Mouse (Mus musculus) erythroblast, embryonic 14.5 days (primary cell): ENCODE results near the gene Gtf3c1. TPM values are rescaled to one million over a fixed set of nuclear protein-coding genes. Genes with fewer than 3 reads are reported as not detected.

Experiments used
- H3K27me3 ChIP-seq: 2 replicates; pipeline ENCODE4 v1.6.1; 2012; ENCODE audit warnings: inconsistent platforms; ENCODE audit not compliant: control insufficient read depth
- H3K36me3 ChIP-seq: 2 replicates; pipeline ENCODE4 v1.6.1; 2012; ENCODE audit warnings: mild to moderate bottlenecking, inconsistent platforms; ENCODE audit not compliant: control insufficient read depth
- H3K4me1 ChIP-seq: 2 replicates; pipeline ENCODE4 v1.6.1; 2012; ENCODE audit warnings: inconsistent platforms; ENCODE audit not compliant: control insufficient read depth
- H3K4me3 ChIP-seq: replicated peaks from 2 replicates; pipeline ENCODE3; 2012; ENCODE audit warnings: moderate library complexity, mild to moderate bottlenecking, inconsistent platforms
- H3K9me3 ChIP-seq: 2 replicates; pipeline ENCODE4 v1.6.1; 2012; ENCODE audit warnings: low read length, inconsistent platforms, mixed read lengths; ENCODE audit not compliant: control insufficient read depth
- GATA1 ChIP-seq: IDR thresholded peaks from 2 replicates; pipeline ENCODE4 v1.6.1; 2012; ENCODE audit warnings: low read length, inconsistent platforms, mixed read lengths
- TAL1 ChIP-seq: IDR thresholded peaks from 3 replicates; pipeline ENCODE4 v1.6.1; 2012; ENCODE audit warnings: low read length, inconsistent platforms, mixed read lengths
- polyA plus RNA-seq: library from polyadenylated mRNA; stranded (reverse); fragments of >175 nt; gene quantifications from 2 replicates; pipeline ENCODE4 v1.2.3, GENCODE M21; 2012

Gtf3c1 gene
- polyA plus RNA-seq, 1 experiment = 2.8 TPM

DNA sequence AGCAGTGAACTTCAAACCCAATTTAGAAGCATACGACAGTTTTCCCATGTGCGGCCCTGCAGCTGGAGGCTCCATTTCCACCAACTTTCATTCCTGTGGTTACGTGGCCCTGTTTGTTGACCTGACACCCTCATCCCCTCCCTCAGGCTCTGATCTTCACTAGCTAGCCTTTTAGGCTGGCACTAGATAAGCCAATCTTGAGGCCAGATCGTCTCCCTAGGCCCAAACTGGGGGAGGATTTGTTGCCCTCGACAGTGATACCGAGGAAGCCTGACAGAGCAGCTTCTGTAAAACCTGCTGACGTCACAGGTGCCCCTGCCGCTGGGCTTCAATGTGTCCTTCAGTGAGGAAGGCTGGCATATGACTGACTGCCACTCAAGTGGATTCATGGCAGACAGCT is 36.2 kb downstream of the Gtf3c1 start:
- no peak for TF ChIP-seq TAL1
- TF ChIP-seq GATA1 = no peak
- Histone ChIP-seq H3K9me3 (no peaks in the 10 kb centered on the region), H3K36me3 (peaks cover 98% of the 10 kb centered on the region), H3K27me3 (no peaks in the 10 kb centered on the region), H3K4me1 (peaks cover 16% of the 10 kb centered on the region), H3K4me3 (no peak overlapping the region)

GRCm38 (mm10) chr7:125670865-125671264 is 36.7 kb downstream of the Gtf3c1 start:
- TF ChIP-seq GATA1 = no peak
- no peak for TF ChIP-seq TAL1
- no peaks in the 10 kb centered on the region for H3K27me3 ChIP-seq
- H3K9me3 ChIP-seq = no peaks in the 10 kb centered on the region
- peaks cover 98% of the 10 kb centered on the region for H3K36me3 ChIP-seq
- peaks cover 16% of the 10 kb centered on the region for H3K4me1 ChIP-seq
- H3K4me3 ChIP-seq = no peak overlapping the region

DNA sequence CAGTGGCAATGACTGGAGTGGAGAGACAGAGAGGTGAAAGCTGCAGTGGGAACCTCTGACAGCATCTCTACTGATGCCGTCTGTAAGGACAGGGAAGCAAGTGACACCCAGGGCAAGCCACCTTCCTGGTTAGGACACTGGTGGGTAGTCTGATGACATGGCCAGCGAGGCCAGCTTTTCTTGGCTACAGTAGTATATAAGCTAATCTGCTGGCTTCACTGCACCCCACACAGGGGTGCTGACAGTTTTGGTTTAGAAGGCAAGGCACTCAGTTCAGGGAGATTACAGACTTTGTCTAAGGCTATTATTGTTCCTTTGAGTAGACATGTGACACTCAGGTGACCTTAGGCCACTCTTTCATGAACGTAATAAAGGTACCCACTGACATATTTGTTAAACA is 43.9 kb downstream of the Gtf3c1 start:
- H3K27me3 ChIP-seq = no peaks in the 10 kb centered on the region
- H3K4me1 ChIP-seq = no peaks in the 10 kb centered on the region
- TF ChIP-seq TAL1 = no peak
- TF ChIP-seq GATA1 = no peak
- H3K9me3 ChIP-seq = no peaks in the 10 kb centered on the region
- no peak overlapping the region for H3K4me3 ChIP-seq
- H3K36me3 ChIP-seq = peaks cover 93% of the 10 kb centered on the region

GRCm38 (mm10) chr7:125657511-125657910 is 50.1 kb downstream of the Gtf3c1 start:
- Histone ChIP-seq H3K4me3 (no peak overlapping the region), H3K36me3 (peaks cover 90% of the 10 kb centered on the region), H3K9me3 (no peaks in the 10 kb centered on the region), H3K27me3 (no peaks in the 10 kb centered on the region), H3K4me1 (no peaks in the 10 kb centered on the region)
- no peak for TF ChIP-seq TAL1
- TF ChIP-seq GATA1 = no peak

GRCm38 (mm10) chr7:125649013-125649412 is 58.6 kb downstream of the Gtf3c1 start:
- peaks cover 93% of the 10 kb centered on the region for H3K36me3 ChIP-seq
- H3K27me3 ChIP-seq = no peaks in the 10 kb centered on the region
- no peaks in the 10 kb centered on the region for H3K9me3 ChIP-seq
- TF ChIP-seq TAL1 (no peak), GATA1 (no peak)
- no peak overlapping the region for H3K4me3 ChIP-seq
- H3K4me1 ChIP-seq = no peaks in the 10 kb centered on the region

DNA sequence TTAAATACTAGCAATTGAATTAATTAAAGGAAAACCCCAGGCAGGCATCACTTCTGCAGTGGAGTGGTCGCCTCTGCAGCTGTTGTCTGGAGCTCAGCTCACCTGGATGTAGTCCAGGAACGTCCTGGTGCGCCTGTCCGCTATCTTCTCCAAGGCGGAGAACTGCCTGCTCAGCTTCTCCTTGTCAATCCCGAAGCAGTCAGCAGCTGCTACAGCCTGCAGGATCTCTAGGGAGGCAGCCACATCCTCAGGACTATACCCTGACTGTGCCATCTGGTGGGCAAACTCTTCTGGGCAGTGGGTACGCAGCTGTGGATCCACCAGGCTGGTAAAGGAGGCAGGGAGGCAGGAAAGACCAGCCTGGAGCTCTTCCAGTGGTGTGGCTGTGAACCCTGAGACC is 62.2 kb downstream of the Gtf3c1 start:
- H3K4me3 ChIP-seq = no peak overlapping the region
- H3K36me3 ChIP-seq = peaks cover 100% of the 10 kb centered on the region
- H3K27me3 ChIP-seq = no peaks in the 10 kb centered on the region
- TF ChIP-seq TAL1 (no peak), GATA1 (no peak)
- no peaks in the 10 kb centered on the region for H3K4me1 ChIP-seq
- no peaks in the 10 kb centered on the region for H3K9me3 ChIP-seq

GRCm38 (mm10) chr7:125643880-125644279 is 63.7 kb downstream of the Gtf3c1 start:
- H3K9me3 ChIP-seq = no peaks in the 10 kb centered on the region
- no peaks in the 10 kb centered on the region for H3K27me3 ChIP-seq
- no peaks in the 10 kb centered on the region for H3K4me1 ChIP-seq
- TF ChIP-seq GATA1 (no peak), TAL1 (no peak)
- peaks cover 96% of the 10 kb centered on the region for H3K36me3 ChIP-seq
- H3K4me3 ChIP-seq = no peak overlapping the region

DNA sequence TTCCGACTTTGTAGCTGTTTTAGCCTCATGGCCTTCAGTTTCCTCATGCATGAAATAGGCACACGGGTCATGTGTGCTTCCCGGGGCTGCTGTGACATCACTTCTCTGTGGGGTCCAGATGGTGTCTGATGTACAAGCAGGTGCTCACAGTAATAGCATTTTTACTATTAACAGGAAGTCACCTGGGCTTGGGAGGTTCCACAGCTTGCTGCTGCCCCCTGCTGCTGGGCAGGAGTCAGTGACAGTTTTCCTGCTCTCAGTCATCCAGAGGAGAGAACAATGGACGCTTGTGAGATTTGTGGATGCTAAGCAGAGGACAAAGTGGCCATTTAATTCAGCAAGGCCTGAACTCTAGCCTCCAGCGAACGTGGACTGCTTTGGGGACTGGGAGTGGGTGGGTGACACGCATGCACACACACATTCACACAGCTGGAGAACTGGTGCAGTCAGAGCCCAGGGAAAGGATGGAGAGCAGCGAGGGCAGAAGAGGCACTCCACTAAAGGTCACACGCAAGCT is 68.7 kb downstream of the Gtf3c1 start:
- Histone ChIP-seq H3K4me3 (no peak overlapping the region), H3K27me3 (no peaks in the 10 kb centered on the region; the same call in 1 of the 2 replicates), H3K9me3 (no peaks in the 10 kb centered on the region), H3K36me3 (peaks cover 46% of the 10 kb centered on the region), H3K4me1 (no peaks in the 10 kb centered on the region)
- TF ChIP-seq GATA1 = no peak
- TF ChIP-seq TAL1 = no peak

GRCm38 (mm10) chr7:125638376-125638775 is 69.2 kb downstream of the Gtf3c1 start:
- TF ChIP-seq TAL1 = no peak
- TF ChIP-seq GATA1 = no peak
- H3K9me3 ChIP-seq = no peaks in the 10 kb centered on the region
- no peaks in the 10 kb centered on the region; the same call in 1 of the 2 replicates for H3K27me3 ChIP-seq
- H3K4me1 ChIP-seq = no peaks in the 10 kb centered on the region
- H3K36me3 ChIP-seq = peaks cover 41% of the 10 kb centered on the region
- no peak overlapping the region for H3K4me3 ChIP-seq
